ENCODE assay signal across 8 mouse cellular contexts in the genomic region with DNA sequence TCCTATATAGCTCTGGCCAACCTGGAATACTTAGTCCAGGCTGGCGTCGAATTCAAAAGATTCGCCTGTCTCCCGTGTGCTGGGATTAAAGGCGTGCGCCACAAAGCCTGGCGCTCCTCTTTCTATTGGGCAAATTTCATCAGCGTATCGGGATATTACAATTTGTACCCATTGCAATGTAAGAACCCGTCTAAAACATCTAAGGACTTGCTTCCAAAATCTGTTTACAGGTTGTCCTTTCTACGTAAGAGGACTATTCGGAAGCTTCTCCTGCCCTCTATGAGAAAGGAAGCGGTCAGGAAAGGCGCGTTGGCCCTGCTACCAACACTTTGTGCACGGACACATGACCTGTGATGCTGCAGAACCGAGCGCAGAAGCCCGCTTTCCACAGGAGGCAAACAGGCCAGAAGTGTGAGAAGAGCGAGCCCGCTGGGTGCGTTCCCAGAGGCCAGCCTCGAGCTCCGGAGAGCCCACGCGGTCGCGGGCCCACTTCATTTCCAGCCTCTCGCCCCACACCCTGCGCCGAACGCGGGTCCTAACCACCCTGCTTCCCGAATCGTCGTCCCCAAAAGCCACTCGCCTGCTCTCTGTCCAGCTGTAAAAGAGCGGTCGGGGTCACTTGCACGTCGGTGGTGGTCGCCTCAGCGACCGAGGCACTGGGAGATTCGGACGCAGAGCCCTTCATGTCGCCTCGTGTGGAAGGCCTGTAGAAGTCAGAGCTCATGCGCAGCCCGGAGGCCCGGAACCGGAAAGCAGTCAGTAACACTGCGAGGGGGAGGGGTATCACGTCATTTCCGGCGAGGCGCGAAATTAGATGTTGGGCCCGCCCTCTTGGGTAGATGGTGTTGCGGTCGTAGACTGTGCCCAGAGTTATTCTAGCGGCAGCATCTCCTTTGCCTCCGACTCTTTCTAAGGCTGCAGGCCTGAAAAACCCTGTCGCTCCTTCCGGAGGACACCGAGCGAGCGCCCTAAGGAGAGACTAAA. TPM values are rescaled to one million over a fixed set of nuclear protein-coding genes. Genes with fewer than 3 reads are reported as not detected.
DNase-seq lines count a peak whose midpoint lies in the region; ATAC-seq lines count a peak whose summit lies in the region.

Rsl1d1 (minus strand) TSS at position 761 of the 984 bp plus-strand sequence.

- DNase-seq in adipocyte (ENCODE audit: low spot score): peak; percentile 98
- DNase-seq in embryo, embryonic 10 days (ENCODE audit: low spot score): peak; percentile 98
- DNase-seq in gastrocnemius, postnatal 10 days: peak; percentile 89
- DNase-seq in left cerebral cortex, postnatal 10 days (ENCODE audit: extremely low spot score in 1 of 2, low spot score in 2 of 2): peak; percentile 91 to 94
- peak; percentile 87 for DNase-seq in right cerebral cortex, postnatal 25 days
- DNase-seq in urinary bladder, postnatal 4 days (ENCODE audit: low spot score in 2 of 2): peak; percentile 86 to 91

- ATAC-seq in inflammation-experienced regulatory T-cells, adult 6 months: peak; percentile 96
- peak; percentile 96 for ATAC-seq in megakaryocyte-erythroid progenitor cell, adult 5-6 weeks (replicated peaks; ENCODE audit: low FRiP score, low TSS enrichment, poor library complexity, severe bottlenecking)

- intact Hi-C loops in left cerebral cortex, postnatal 10 days (cut with DNase I): no loop called here

RNA-seq across cellular contexts. Expression of gene Rsl1d1, which starts in this region (rescaled TPM):
- 10 to 100 TPM; 64.1 to 66.7 TPM for total RNA-seq in gastrocnemius, postnatal 10 days (2021)
- 100 to 1,000 TPM; 169 to 217 (median 194) TPM for polyA plus RNA-seq in inflammation-experienced regulatory T-cells, adult 6 months (2017; shearing (Covaris generic))
- 10 to 100 TPM; 58.9 to 63.1 TPM for total RNA-seq in left cerebral cortex, postnatal 10 days (2021)
- 227 and 307 TPM in 2 replicates for total RNA-seq in megakaryocyte-erythroid progenitor cell, adult 5-6 weeks (2014; fragmentation: Nextera tagmentation)
- total RNA-seq in megakaryocyte-erythroid progenitor cell, adult 5-6 weeks (2017): 385 and 428 TPM in 2 replicates

Comparison
In these comparisons a context has a peak if more than half of its experiments do, and no peak if none do; other contexts are left out.
1. Peak in every context shown above with its lines: DNase-seq and ATAC-seq.